Mouse (Mus musculus): Measurements from ENCODE around the gene Tspan7.

DNA sequence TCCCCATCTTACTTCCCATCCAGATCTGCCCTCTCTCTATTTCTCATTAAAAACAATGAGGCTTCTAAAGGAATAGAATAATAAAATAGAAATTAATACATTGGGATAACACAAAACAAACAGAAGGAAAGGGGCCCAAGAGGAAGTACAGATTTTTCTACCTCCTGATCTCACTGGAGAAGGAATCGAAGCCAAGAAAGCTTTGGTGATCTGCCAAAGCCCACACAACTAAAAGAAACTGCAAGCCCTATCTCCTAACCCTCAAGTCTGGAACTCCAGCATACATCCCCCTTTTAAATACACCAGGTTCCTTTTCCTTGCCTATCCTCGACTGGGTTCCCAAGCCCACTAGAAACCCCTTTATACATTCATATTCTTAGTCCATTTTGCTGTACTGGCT lies 90.4 kb downstream of the Tspan7 start:
- TF ChIP-seq CTCF (IDR thresholded peaks at IDR 0.05; ENCODE audit: extremely low read depth, insufficient read depth, insufficient read length, insufficient replicate concordance) (no peak), POLR2A (IDR thresholded peaks at IDR 0.05; ENCODE audit: low read depth, low read length) (no peak)
